Mouse (Mus musculus): ENCODE measurements around the gene Olfr1223. TPM values are rescaled to one million over a fixed set of nuclear protein-coding genes. Genes with fewer than 3 reads are reported as not detected.
"Not testable (repeated sequence)": the region's sequence is repeated elsewhere in the genome, so short reads cannot be mapped to it uniquely, and the experiment has no call there.

Olfr1223 gene
- polyA plus RNA-seq (2021): not detected

DNA sequence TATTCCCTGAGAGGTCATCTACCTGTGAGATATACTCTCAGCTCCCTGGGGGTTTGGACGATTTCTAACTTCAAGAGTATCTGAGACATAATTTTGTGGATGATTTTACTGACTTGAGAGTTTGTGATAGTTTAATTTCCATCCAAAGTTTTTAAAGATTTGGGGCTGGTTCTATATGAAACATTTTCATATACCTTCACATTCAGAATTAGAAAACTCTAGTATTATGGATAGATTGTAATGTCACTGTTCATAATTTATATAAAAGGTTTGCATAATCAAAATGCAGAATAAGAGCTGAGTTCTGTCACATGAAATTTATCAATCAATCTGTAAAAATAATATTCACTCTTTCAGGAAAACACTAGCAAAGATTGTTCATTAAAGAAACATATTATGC is at the start of gene Olfr1223:
Olfr1223 (minus strand) TSS at position 101 of the 400 bp plus-strand sequence.
- ChIA-PET POLR2A (no interaction called here), CTCF (no interaction called here)
- H3K27me3 ChIP-seq: no peaks in the 10 kb centered on the region
- DNase-seq (ENCODE audit: low read depth, low spot score): no peak
- no peak for TF ChIP-seq CTCF (IDR thresholded peaks at IDR 0.05)
- ATAC-seq: no peak
- in situ Hi-C loops (cut with MboI; ENCODE audit: low pct_unique_long_range_greater_than_20kb): no loop called here

DNA sequence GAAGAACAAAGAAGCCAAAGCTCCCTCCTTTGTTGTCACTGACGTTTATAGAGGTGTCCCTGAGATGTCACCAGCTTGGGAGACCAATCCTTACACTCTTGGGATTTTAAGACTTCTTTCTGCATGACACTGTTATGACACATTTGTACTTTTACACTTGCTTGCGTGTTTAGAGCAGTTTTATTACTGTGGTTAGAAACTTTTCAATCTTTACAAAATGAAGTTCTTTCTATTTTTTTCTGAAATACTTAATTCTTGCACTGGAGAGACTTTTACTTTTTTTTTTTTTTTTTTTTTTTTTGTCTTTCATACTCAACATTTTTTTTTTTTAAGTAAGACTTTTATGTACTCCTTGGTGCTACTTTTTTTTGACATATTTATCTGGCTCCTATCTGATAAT is 48.6 kb upstream of the Olfr1223 start, which contains the start of gene Olfr1226:
Olfr1226 (minus strand) TSS at position 101 of the 400 bp plus-strand sequence.
- in situ Hi-C loops (cut with MboI; ENCODE audit: low pct_unique_long_range_greater_than_20kb): no loop called here
- POLR2A ChIA-PET: no interaction called here

DNA sequence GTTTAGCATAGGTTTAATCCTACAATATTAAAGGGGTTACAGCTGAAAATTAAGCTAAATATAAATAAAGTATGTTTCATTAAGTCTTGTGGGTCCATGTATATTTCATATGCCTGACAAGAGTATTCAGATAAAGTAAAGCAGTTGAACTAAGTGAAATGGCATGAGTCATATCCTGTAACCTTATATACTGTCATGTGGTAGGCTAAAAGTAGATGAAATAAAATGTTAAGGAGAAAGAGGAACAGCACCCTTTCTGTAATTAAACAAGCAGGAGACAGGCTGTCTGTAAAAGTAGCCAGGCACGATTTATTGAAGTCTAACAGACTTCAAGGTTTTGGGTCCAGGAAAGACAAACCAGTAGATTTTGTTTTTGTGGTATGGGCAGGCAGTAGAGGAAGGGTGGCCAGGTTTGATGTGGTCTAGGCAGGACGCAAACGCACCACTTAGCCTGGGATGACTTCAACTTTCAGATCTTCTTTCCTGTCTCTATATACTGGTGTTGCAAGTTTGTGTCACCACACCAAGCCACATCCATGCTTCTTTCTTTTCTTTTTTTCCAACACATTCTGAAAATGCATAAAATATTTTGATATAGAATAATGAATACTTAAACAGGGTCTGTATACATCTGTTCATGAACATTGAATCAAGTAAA is 45.1 kb upstream of the Olfr1223 start:
- ChIA-PET CTCF (no interaction called here), POLR2A (no interaction called here)
- in situ Hi-C loops (cut with MboI; ENCODE audit: low pct_unique_long_range_greater_than_20kb): no loop called here
- H3K27me3 ChIP-seq: no peaks in the 10 kb centered on the region
- DNase-seq (ENCODE audit: low read depth, low spot score): no peak
- TF ChIP-seq CTCF (IDR thresholded peaks at IDR 0.05): no peak
- ATAC-seq: no peak

More for the DNA sequence above, 48.6 kb upstream of the Olfr1223 start, which contains the start of gene Olfr1226:
- no peak for TF ChIP-seq CTCF (IDR thresholded peaks at IDR 0.05)
- CTCF ChIA-PET: no interaction called here
- no peaks in the 10 kb centered on the region for H3K27me3 ChIP-seq
- DNase-seq (ENCODE audit: low read depth, low spot score) (no peak), ATAC-seq (no peak)

DNA sequence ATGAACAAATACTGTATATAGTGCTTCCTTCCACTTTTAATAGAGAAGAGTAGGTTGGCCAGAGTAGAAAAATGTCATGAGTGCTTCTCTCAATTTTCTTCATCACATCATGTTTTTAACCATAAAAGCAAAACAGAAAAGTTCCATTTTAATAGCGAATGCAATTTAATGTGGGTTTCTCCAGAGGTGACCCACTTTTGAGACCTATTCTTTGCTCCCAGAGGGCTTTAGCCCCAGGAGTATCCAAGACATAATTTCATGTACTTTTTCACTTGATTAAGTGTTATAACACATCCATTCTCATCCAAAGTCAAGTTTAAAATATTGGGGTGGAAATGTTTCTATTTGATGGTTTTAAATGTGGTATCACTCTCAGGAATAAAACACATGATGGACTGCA is 23.2 kb upstream of the Olfr1223 start, which contains the start of gene Olfr1225:
Olfr1225 (minus strand) TSS at position 101 of the 400 bp plus-strand sequence.
- in situ Hi-C loops (cut with MboI; ENCODE audit: low pct_unique_long_range_greater_than_20kb): no loop called here
- DNase-seq (ENCODE audit: low read depth, low spot score): no peak
- no peak for TF ChIP-seq CTCF (IDR thresholded peaks at IDR 0.05)
- POLR2A ChIA-PET: no interaction called here
- H3K27me3 ChIP-seq: no peaks in the 10 kb centered on the region
- ATAC-seq: no peak
- CTCF ChIA-PET: no interaction called here

DNA sequence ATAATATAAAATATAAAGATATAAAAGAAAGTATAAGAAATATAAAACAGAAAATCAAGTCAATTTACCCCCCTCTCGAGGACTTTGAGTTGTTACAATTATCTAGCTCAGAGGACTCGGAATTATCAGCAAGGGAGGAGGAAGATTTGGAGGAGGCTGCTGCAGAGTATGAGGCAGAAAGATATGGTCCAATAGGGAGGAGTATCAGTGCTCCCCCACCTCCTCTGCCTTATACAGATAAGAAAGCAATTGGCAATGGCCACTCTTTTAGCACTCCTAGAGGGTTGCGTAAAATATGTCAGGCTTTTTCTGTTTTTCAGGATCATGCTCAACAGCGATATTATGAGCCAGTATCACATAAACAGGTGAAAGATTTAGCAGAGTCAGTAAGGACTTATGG is 13.4 kb upstream of the Olfr1223 start:
- DNase-seq (ENCODE audit: low read depth, low spot score); H3K27me3 ChIP-seq; in situ Hi-C loops (cut with MboI; ENCODE audit: low pct_unique_long_range_greater_than_20kb); CTCF ChIA-PET; POLR2A ChIA-PET; ATAC-seq: not testable (repeated sequence)

DNA sequence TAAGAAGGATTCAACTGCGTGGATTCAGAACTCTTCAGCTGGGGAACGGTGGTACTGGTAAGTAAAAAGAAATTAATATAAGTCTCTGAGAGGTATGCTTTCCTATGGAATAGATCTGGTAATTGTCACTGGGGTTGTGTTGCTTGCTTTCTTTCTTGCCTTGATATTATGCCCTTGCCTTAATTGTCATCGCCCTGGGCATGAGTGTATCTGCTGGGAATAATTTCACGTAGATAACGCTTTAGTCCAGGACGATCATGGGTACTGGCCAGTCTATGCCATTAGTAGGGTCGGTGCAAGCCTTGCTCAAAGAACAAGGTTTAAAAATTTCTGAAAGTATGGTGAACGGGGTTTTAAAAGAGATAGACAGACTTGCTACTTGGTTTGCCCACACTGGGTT is 12.6 kb upstream of the Olfr1223 start, which contains the start of gene Olfr1224-ps1:
Olfr1224-ps1 (minus strand) TSS at position 101 of the 400 bp plus-strand sequence.
- ATAC-seq; POLR2A ChIA-PET; in situ Hi-C loops (cut with MboI; ENCODE audit: low pct_unique_long_range_greater_than_20kb); DNase-seq (ENCODE audit: low read depth, low spot score); CTCF ChIA-PET; H3K27me3 ChIP-seq: not testable (repeated sequence)

DNA sequence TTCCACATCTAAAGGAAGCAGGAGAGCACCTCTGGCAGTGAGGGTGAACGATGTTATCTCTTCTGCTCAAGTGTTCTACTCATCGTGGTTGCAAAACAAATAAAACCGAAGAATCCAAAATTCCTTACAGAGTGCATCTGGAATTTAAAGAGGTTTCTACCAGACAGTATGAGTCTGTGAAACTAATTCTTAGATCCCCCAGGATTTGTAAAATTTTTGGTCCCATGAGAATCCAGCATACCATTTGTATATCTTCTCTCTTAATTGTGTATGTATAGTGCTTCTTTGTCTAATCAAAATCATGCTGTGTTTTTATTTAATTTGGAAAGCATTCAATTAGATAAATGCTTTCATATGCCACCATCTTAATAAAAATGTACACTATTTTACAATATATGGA is 18.4 kb downstream of the Olfr1223 start, which contains the start of gene Olfr1222:
Olfr1222 (minus strand) TSS at position 101 of the 400 bp plus-strand sequence.
- TF ChIP-seq CTCF (IDR thresholded peaks at IDR 0.05): no peak
- in situ Hi-C loops (cut with MboI; ENCODE audit: low pct_unique_long_range_greater_than_20kb): no loop called here
- no peak for DNase-seq (ENCODE audit: low read depth, low spot score)
- ChIA-PET POLR2A (no interaction called here), CTCF (no interaction called here)
- ATAC-seq: no peak
- no peaks in the 10 kb centered on the region for H3K27me3 ChIP-seq

DNA sequence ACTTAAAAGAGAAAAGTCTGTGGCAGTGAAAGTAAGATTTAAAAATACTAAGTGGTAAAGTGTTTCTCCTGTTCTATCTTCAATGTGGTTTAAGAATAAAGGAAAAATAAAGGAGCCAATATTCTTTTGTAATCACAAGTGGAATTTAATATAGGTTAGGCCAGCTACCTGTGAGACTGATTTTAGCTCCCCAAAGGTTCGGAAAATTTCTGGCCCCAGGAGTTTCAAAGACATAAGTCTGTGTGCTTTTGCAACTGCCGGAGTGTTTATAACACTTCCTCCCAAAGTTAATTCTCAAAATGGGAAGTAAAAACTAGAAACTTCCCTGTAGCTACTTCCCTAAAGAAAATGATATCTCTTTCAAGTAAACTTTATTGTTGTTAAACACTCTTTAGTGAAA is 34.2 kb downstream of the Olfr1223 start, which contains the start of gene Olfr1221:
Olfr1221 (minus strand) TSS at position 101 of the 400 bp plus-strand sequence.
- TF ChIP-seq CTCF (IDR thresholded peaks at IDR 0.05): no peak
- ATAC-seq: no peak
- ChIA-PET POLR2A (no interaction called here), CTCF (no interaction called here)
- no peak for DNase-seq (ENCODE audit: low read depth, low spot score)
- no peaks in the 10 kb centered on the region for H3K27me3 ChIP-seq
- in situ Hi-C loops (cut with MboI; ENCODE audit: low pct_unique_long_range_greater_than_20kb): no loop called here

DNA sequence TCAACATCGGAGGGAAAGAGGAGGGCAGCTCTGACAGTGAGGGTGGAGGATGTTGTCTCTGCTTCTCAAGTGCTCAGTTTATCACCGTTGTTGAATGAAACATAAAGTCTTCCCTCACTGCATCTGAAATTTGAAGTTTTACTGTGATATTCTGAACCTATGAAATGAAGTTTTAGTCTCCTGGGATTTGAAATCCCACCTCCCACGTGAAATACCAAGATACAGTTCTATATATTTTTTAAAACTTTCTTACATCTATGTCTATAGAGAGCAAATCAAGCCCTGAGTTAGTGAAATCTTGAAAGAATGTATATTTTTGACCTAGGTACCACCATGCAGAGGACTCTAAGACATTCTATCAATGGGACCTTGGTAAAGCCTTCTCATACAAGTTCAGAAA is 44.6 kb downstream of the Olfr1223 start, which contains the start of gene Olfr1220:
Olfr1220 (minus strand) TSS at position 101 of the 400 bp plus-strand sequence.
- TF ChIP-seq CTCF (IDR thresholded peaks at IDR 0.05): no peak
- DNase-seq (ENCODE audit: low read depth, low spot score): no peak
- ChIA-PET CTCF (interaction anchor here (1.1 kb wide), 1 partner anchor 89 kb away, joined by 3 read pairs; no protein-coding TSS in a partner anchor), POLR2A (no interaction called here)
- ATAC-seq: no peak
- H3K27me3 ChIP-seq: no peaks in the 10 kb centered on the region
- in situ Hi-C loops (cut with MboI; ENCODE audit: low pct_unique_long_range_greater_than_20kb): no loop called here

DNA sequence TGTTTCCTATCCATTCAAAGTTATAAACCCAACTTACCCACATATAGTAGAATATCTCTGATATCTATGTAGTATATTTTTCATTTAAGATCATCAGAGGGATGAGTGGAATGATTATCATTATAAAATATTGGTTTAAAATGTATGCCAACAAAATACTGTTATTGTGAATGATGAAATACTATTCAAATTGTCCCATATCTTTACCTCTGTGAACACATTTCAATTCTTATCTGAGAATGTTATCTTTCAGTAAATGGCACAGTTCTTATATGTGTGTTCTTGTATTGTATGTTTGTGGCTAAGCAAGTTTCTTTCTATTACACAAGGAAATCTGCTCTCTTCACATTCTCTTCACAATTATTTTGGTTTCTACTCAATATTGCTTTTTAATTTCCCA is 45.7 kb downstream of the Olfr1223 start:
- POLR2A ChIA-PET: no interaction called here
- TF ChIP-seq CTCF (IDR thresholded peaks at IDR 0.05): no peak
- no peaks in the 10 kb centered on the region for H3K27me3 ChIP-seq
- in situ Hi-C loops (cut with MboI; ENCODE audit: low pct_unique_long_range_greater_than_20kb): no loop called here
- CTCF ChIA-PET: interaction anchor here (1.9 kb wide), 1 partner anchor 10 kb away, joined by 6 read pairs; no protein-coding TSS in a partner anchor
- DNase-seq (ENCODE audit: low read depth, low spot score): no peak
- ATAC-seq: no peak

DNA sequence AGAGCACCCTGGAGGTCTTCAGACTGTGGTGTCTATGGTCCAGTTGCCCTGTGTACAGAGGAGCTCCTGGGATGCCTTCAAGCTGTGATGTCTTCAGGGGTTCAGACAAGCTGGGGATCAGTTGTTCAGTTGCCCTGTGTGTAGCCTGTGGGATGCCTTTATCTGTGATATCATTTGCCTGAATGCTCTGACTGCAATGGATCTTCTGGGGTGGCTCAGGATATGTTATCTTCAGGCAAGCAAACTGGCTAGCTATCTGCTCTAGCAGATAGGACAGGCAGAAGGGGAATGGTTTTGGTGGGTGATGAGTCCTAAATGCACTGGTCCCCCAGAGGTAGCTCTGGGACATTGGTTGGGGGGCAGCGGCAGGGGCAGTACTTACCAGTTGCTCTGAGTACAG is 57.5 kb downstream of the Olfr1223 start:
- POLR2A ChIA-PET: no interaction called here
- TF ChIP-seq CTCF (IDR thresholded peaks at IDR 0.05): no peak
- no peak for DNase-seq (ENCODE audit: low read depth, low spot score)
- no peak for ATAC-seq
- in situ Hi-C loops (cut with MboI; ENCODE audit: low pct_unique_long_range_greater_than_20kb): no loop called here
- CTCF ChIA-PET: interaction anchor here (1.0 kb wide), 1 partner anchor 22 kb away, joined by 3 read pairs; no protein-coding TSS in a partner anchor
- no peaks in the 10 kb centered on the region for H3K27me3 ChIP-seq

Other genes with a start within 250 kb of the Olfr1223 start
- gene Olfr1208, start 249.2 kb downstream of the Olfr1223 start, polyA plus RNA-seq (2021): not detected
- not detected for gene Olfr1209, start 236.4 kb downstream of the Olfr1223 start, polyA plus RNA-seq (2021)
- gene Olfr1211, start 213.4 kb downstream of the Olfr1223 start, polyA plus RNA-seq (2021): not detected
- gene Olfr1212, start 197.6 kb downstream of the Olfr1223 start, polyA plus RNA-seq (2021): not detected
- gene Gm13762, start 171.3 kb downstream of the Olfr1223 start, polyA plus RNA-seq (2021): not detected
- not detected for gene Olfr1214, start 158.9 kb downstream of the Olfr1223 start, polyA plus RNA-seq (2021)
- gene Olfr1215, start 144.6 kb downstream of the Olfr1223 start, polyA plus RNA-seq (2021): not detected
- gene Olfr1216, start 133.2 kb downstream of the Olfr1223 start, polyA plus RNA-seq (2021): not detected
- not detected for gene Olfr1217, start 119.5 kb downstream of the Olfr1223 start, polyA plus RNA-seq (2021)
- not detected for gene Olfr1218, start 90.4 kb downstream of the Olfr1223 start, polyA plus RNA-seq (2021)
- not detected for gene Olfr1219, start 68.0 kb downstream of the Olfr1223 start, polyA plus RNA-seq (2021)
- not detected for gene Olfr1220, start 44.7 kb downstream of the Olfr1223 start, polyA plus RNA-seq (2021)
- gene Olfr1221, start 34.3 kb downstream of the Olfr1223 start, polyA plus RNA-seq (2021): not detected
- gene Olfr1222, start 18.5 kb downstream of the Olfr1223 start, polyA plus RNA-seq (2021): not detected
- not detected for gene Olfr1224-ps1, start 12.5 kb upstream of the Olfr1223 start, polyA plus RNA-seq (2021)
- not detected for gene Olfr1225, start 23.1 kb upstream of the Olfr1223 start, polyA plus RNA-seq (2021)
- not detected for gene Olfr1226, start 48.5 kb upstream of the Olfr1223 start, polyA plus RNA-seq (2021)
- gene Olfr1228, start 102.5 kb upstream of the Olfr1223 start, polyA plus RNA-seq (2021): not detected
- not detected for gene Olfr1229, start 136.5 kb upstream of the Olfr1223 start, polyA plus RNA-seq (2021)
- gene Olfr1230, start 145.7 kb upstream of the Olfr1223 start, polyA plus RNA-seq (2021): not detected
- gene Olfr1231, start 155.5 kb upstream of the Olfr1223 start, polyA plus RNA-seq (2021): not detected
- not detected for gene Olfr1232, start 178.1 kb upstream of the Olfr1223 start, polyA plus RNA-seq (2021)
- gene Olfr1233, start 190.8 kb upstream of the Olfr1223 start, polyA plus RNA-seq (2021): not detected
- gene Olfr1234, start 213.3 kb upstream of the Olfr1223 start, polyA plus RNA-seq (2021): not detected

All from Patski (cell line).